Comparison of ENCODE assay signal across 21 mouse cellular contexts in genomic region chr2:162637537-162637936, GRCm38 (mm10). TPM values are rescaled to one million over a fixed set of nuclear protein-coding genes. Genes with fewer than 3 reads are reported as not detected.
DNase-seq lines count a peak whose midpoint lies in the region; ATAC-seq and TF ChIP-seq lines count a peak whose summit lies in the region.
"Had no signal": no experiment of that assay in that cellular context is flagged by ENCODE, and none has a peak within 500 bp of the region (broad histone marks: within the 10 kb centered on the region; RNA-seq: fewer than 3 reads in every experiment).

No protein-coding gene starts in this region.

- no peak overlapping the region for H3K9ac ChIP-seq in hindbrain, embryonic 13.5 days
- no peak overlapping the region for H3K9ac ChIP-seq in hindbrain, embryonic 16.5 days (ENCODE audit: low read depth, low read length)
- H3K9ac ChIP-seq in limb, embryonic 14.5 days (ENCODE audit: low read depth, low read length, severe bottlenecking): no peak overlapping the region
- H3K9ac ChIP-seq: limb, embryonic 13.5 days; liver, embryonic 15.5 days; midbrain, embryonic 15.5 days had no signal

- no peak for TF ChIP-seq CTCF in cerebellum, adult 2 months (IDR thresholded peaks at IDR 0.05; ENCODE audit: borderline replicate concordance, insufficient read depth, low read depth, low read length)

- ATAC-seq in hindbrain, embryonic 13.5 days (ENCODE audit: low FRiP score): no peak
- no peak for ATAC-seq in hindbrain, embryonic 16.5 days
- no peak for ATAC-seq in limb, embryonic 14.5 days (ENCODE audit: low FRiP score, low read depth)
- ATAC-seq: CD4-positive, CD25-positive, alpha-beta regulatory T cell, adult 4 months; inflammation-experienced regulatory T-cells, adult 6 months had no signal

- no peaks in the 10 kb centered on the region for H3K36me3 ChIP-seq in hindbrain, embryonic 13.5 days
- no peaks in the 10 kb centered on the region for H3K36me3 ChIP-seq in hindbrain, embryonic 16.5 days (ENCODE audit: control insufficient read depth, insufficient read depth, low read length)
- no peaks in the 10 kb centered on the region for H3K36me3 ChIP-seq in limb, embryonic 14.5 days (ENCODE audit: control insufficient read depth, insufficient read depth, low read length)
- no peaks in the 10 kb centered on the region for H3K36me3 ChIP-seq in limb, embryonic 10.5 days
- H3K36me3 ChIP-seq: embryonic facial prominence, embryonic 10.5 days; limb, embryonic 13.5 days; liver, embryonic 15.5 days; midbrain, embryonic 15.5 days had no signal

- peak in 1 of 2 experiments; percentile 39 for DNase-seq in cerebellum, adult 2 months
- DNase-seq in cerebellum, postnatal 25 days: no peak
- peak; percentile 34 for DNase-seq in limb, embryonic 14.5 days (ENCODE audit: low spot score)
- no peak for DNase-seq in limb, embryonic 10.5 days (ENCODE audit: low spot score)
- DNase-seq in lung, postnatal 25 days (ENCODE audit: low spot score): peak; percentile 1
- no peak for DNase-seq in adrenal gland, postnatal 10 days
- DNase-seq: adrenal gland, postnatal 25 days; kidney, adult 2 months; kidney, postnatal 4 days; thymus, postnatal 25 days had no signal

- no peaks in the 10 kb centered on the region for H3K27me3 ChIP-seq in cerebellum, adult 2 months (ENCODE audit: control insufficient read depth, insufficient read depth, low read length)
- peaks cover 15% of the 10 kb centered on the region; the same call in 1 of the 2 replicates for H3K27me3 ChIP-seq in hindbrain, embryonic 13.5 days
- H3K27me3 ChIP-seq in hindbrain, embryonic 16.5 days (replicated peaks; ENCODE audit: control insufficient read depth, insufficient read depth, low read length): no peaks in the 10 kb centered on the region
- H3K27me3 ChIP-seq in limb, embryonic 14.5 days (ENCODE audit: control insufficient read depth, insufficient read depth, low read length): no peaks in the 10 kb centered on the region
- H3K27me3 ChIP-seq in limb, embryonic 10.5 days (ENCODE audit: low read depth, poor library complexity, severe bottlenecking): no peaks in the 10 kb centered on the region
- H3K27me3 ChIP-seq: liver, embryonic 15.5 days had no signal

- peak overlapping the region; percentile 77; the same call in 1 of the 2 replicates for H3K27ac ChIP-seq in cerebellum, adult 2 months (ENCODE audit: insufficient read depth, low read length)
- H3K27ac ChIP-seq in hindbrain, embryonic 13.5 days: 0 out of 2 replicates have a peak overlapping the region, but pooled peaks have one; percentile 62
- no peak overlapping the region for H3K27ac ChIP-seq in hindbrain, embryonic 16.5 days (ENCODE audit: low read depth, low read length)
- no peak overlapping the region for H3K27ac ChIP-seq in limb, embryonic 14.5 days (replicated peaks; ENCODE audit: low read depth, low read length)
- H3K27ac ChIP-seq in limb, embryonic 10.5 days: no peak overlapping the region
- H3K27ac ChIP-seq: embryonic facial prominence, embryonic 10.5 days; limb, embryonic 13.5 days; liver, embryonic 15.5 days; midbrain, embryonic 15.5 days had no signal

- H3K4me1 ChIP-seq in cerebellum, adult 2 months (ENCODE audit: control insufficient read depth, insufficient read depth, low read length): peaks cover 33% of the 10 kb centered on the region
- peaks cover 52% of the 10 kb centered on the region for H3K4me1 ChIP-seq in hindbrain, embryonic 13.5 days (replicated peaks)
- peaks cover 22% of the 10 kb centered on the region for H3K4me1 ChIP-seq in hindbrain, embryonic 16.5 days (ENCODE audit: control insufficient read depth, insufficient read depth, low read depth, low read length)
- peaks cover 13% of the 10 kb centered on the region for H3K4me1 ChIP-seq in limb, embryonic 14.5 days (ENCODE audit: control insufficient read depth, insufficient read depth, low read length)
- peaks cover 19% of the 10 kb centered on the region for H3K4me1 ChIP-seq in limb, embryonic 10.5 days
- H3K4me1 ChIP-seq: liver, embryonic 15.5 days had no signal

- TF ChIP-seq POLR2A in cerebellum, adult 2 months (IDR thresholded peaks at IDR 0.05; ENCODE audit: borderline replicate concordance, insufficient read depth, low read length): no peak
- no peak for TF ChIP-seq POLR2A in limb, embryonic 14.5 days (IDR thresholded peaks at IDR 0.05; ENCODE audit: borderline replicate concordance, extremely low read depth, insufficient read depth, insufficient read length)

- H3K9me3 ChIP-seq in hindbrain, embryonic 13.5 days: no peaks in the 10 kb centered on the region
- no peaks in the 10 kb centered on the region for H3K9me3 ChIP-seq in hindbrain, embryonic 16.5 days (ENCODE audit: control insufficient read depth, low read length)
- no peaks in the 10 kb centered on the region for H3K9me3 ChIP-seq in limb, embryonic 14.5 days (ENCODE audit: control insufficient read depth, low read length)
- no peaks in the 10 kb centered on the region for H3K9me3 ChIP-seq in limb, embryonic 10.5 days (replicated peaks)
- H3K9me3 ChIP-seq: embryonic facial prominence, embryonic 10.5 days; limb, embryonic 13.5 days; liver, embryonic 15.5 days; midbrain, embryonic 15.5 days had no signal

- 29% methylated on average over 1 of the region's 1 CpGs for WGBS in cerebellum, adult 2 months
- 58% methylated on average over 1 of the region's 1 CpGs for WGBS in hindbrain, embryonic 13.5 days
- WGBS in hindbrain, embryonic 16.5 days: 40% methylated on average over 1 of the region's 1 CpGs
- WGBS in limb, embryonic 14.5 days: 56% methylated on average over 1 of the region's 1 CpGs
- 85% methylated on average over 1 of the region's 1 CpGs for WGBS in limb, embryonic 10.5 days

- H3K4me2 ChIP-seq in hindbrain, embryonic 13.5 days: no peak overlapping the region
- no peak overlapping the region for H3K4me2 ChIP-seq in hindbrain, embryonic 16.5 days (ENCODE audit: low read length)
- H3K4me2 ChIP-seq in limb, embryonic 14.5 days (replicated peaks; ENCODE audit: low read depth, low read length, severe bottlenecking): no peak overlapping the region
- H3K4me2 ChIP-seq: limb, embryonic 13.5 days; liver, embryonic 15.5 days; midbrain, embryonic 15.5 days had no signal

- no peak overlapping the region for H3K4me3 ChIP-seq in cerebellum, adult 2 months (replicated peaks; ENCODE audit: insufficient read depth, low read depth, low read length)
- H3K4me3 ChIP-seq in hindbrain, embryonic 13.5 days: no peak overlapping the region
- H3K4me3 ChIP-seq in hindbrain, embryonic 16.5 days (ENCODE audit: low read length): no peak overlapping the region
- no peak overlapping the region for H3K4me3 ChIP-seq in limb, embryonic 14.5 days (replicated peaks; ENCODE audit: low read length)
- no peak overlapping the region for H3K4me3 ChIP-seq in limb, embryonic 10.5 days
- H3K4me3 ChIP-seq: embryonic facial prominence, embryonic 10.5 days; limb, embryonic 13.5 days; liver, embryonic 15.5 days; midbrain, embryonic 15.5 days; myocyte had no signal

RNA-seq across cellular contexts. Expression of gene Ptprt, which starts 23.4 kb away (rescaled TPM):
- polyA plus RNA-seq in cerebellum, adult 2 months (2012; rRNA removed): 15.9 and 16.3 TPM in 2 replicates
- 8.0 and 8.4 TPM in 2 replicates for polyA plus RNA-seq in hindbrain, embryonic 13.5 days (2015; fragmentation: Nextera tagmentation; extraction: Ambion mirVana)
- 11.5 and 12.1 TPM in 2 replicates for polyA plus RNA-seq in hindbrain, embryonic 16.5 days (2015; fragmentation: Nextera tagmentation; extraction: Ambion mirVana)
- polyA plus RNA-seq in limb, embryonic 14.5 days (2012; rRNA removed): 2.2 and 4.7 TPM in 2 replicates
- 1.5 and 3.1 TPM in 2 replicates for polyA plus RNA-seq in limb, embryonic 14.5 days (2014; fragmentation: Nextera tagmentation; extraction: Ambion mirVana)
- polyA plus RNA-seq in limb, embryonic 10.5 days (2016; fragmentation: Nextera tagmentation; extraction: Ambion mirVana): 0.93 and 1.0 TPM in 2 replicates
- total RNA-seq in adrenal gland, postnatal 10 days (2021): 1 to 10 TPM in 1 of 2 experiments, under 1 TPM in 1; 0.99 to 1.4 TPM
- total RNA-seq: common myeloid progenitor, adult 5-6 weeks; granulocyte monocyte progenitor cell, adult 5-6 weeks had no signal
- polyA plus RNA-seq: CD4-positive, CD25-positive, alpha-beta regulatory T cell, adult 4 months; inflammation-experienced regulatory T-cells, adult 6 months had no signal

Comparison
In these comparisons a context has a peak if more than half of its experiments do, and no peak if none do; other contexts are left out.
1. DNase-seq: peak in limb, embryonic 14.5 days (single experiment) and lung, postnatal 25 days (single experiment); none in cerebellum, postnatal 25 days (0 of 2), limb, embryonic 10.5 days (single experiment) and adrenal gland, postnatal 10 days (single experiment).
2. H3K27ac ChIP-seq: peak in cerebellum, adult 2 months (single experiment) and hindbrain, embryonic 13.5 days (single experiment); none in hindbrain, embryonic 16.5 days (single experiment), limb, embryonic 14.5 days (single experiment) and limb, embryonic 10.5 days (single experiment).